8 mouse cellular contexts compared by ENCODE assay signal in genomic region chrX:96097491-96097970, GRCm38 (mm10). TPM values are rescaled to one million over a fixed set of nuclear protein-coding genes. Genes with fewer than 3 reads are reported as not detected.
DNase-seq lines count a peak whose midpoint lies in the region; ATAC-seq lines count a peak whose summit lies in the region.

No protein-coding gene starts in this region.

- peak overlapping the region; percentile 63 for H3K4me2 ChIP-seq in kidney, embryonic 15.5 days
- peak overlapping the region; percentile 72 for H3K4me2 ChIP-seq in hindbrain, embryonic 16.5 days (ENCODE audit: low read length)
- peak overlapping the region; percentile 62 for H3K4me2 ChIP-seq in neural tube, embryonic 13.5 days

- H3K36me3 ChIP-seq in kidney, embryonic 15.5 days: no peaks in the 10 kb centered on the region
- no peaks in the 10 kb centered on the region for H3K36me3 ChIP-seq in hindbrain, embryonic 16.5 days (ENCODE audit: control insufficient read depth, insufficient read depth, low read length)
- H3K36me3 ChIP-seq in neural tube, embryonic 13.5 days: no peaks in the 10 kb centered on the region

- DNase-seq in kidney, postnatal 4 days: no peak
- no peak for DNase-seq in urinary bladder, postnatal 36 days (ENCODE audit: low spot score in 2 of 2)
- DNase-seq in right cerebral cortex, adult 2 months (ENCODE audit: low spot score in 2 of 2): no peak
- no peak for DNase-seq in frontal cortex, postnatal 14 days (ENCODE audit: low spot score in 2 of 2)

- H3K27me3 ChIP-seq in kidney, embryonic 15.5 days: peaks cover 16% of the 10 kb centered on the region; the same call in 1 of the 2 replicates
- H3K27me3 ChIP-seq in hindbrain, embryonic 16.5 days (replicated peaks; ENCODE audit: control insufficient read depth, insufficient read depth, low read length): no peaks in the 10 kb centered on the region
- no peaks in the 10 kb centered on the region; the same call in 1 of the 2 replicates for H3K27me3 ChIP-seq in neural tube, embryonic 13.5 days

- H3K27ac ChIP-seq in kidney, embryonic 15.5 days: 0 out of 2 replicates have a peak overlapping the region, but pooled peaks have one; percentile 32
- H3K27ac ChIP-seq in hindbrain, embryonic 16.5 days (ENCODE audit: low read depth, low read length): no peak overlapping the region
- no peak overlapping the region for H3K27ac ChIP-seq in neural tube, embryonic 13.5 days (replicated peaks)

- H3K4me1 ChIP-seq in kidney, embryonic 15.5 days: no peaks in the 10 kb centered on the region
- H3K4me1 ChIP-seq in hindbrain, embryonic 16.5 days (ENCODE audit: control insufficient read depth, insufficient read depth, low read depth, low read length): no peaks in the 10 kb centered on the region; the same call in 1 of the 2 replicates
- H3K4me1 ChIP-seq in neural tube, embryonic 13.5 days (replicated peaks): no peaks in the 10 kb centered on the region

- 34% methylated on average over 5 of the region's 5 CpGs for whole genome bisulfite sequencing in kidney, embryonic 15.5 days
- 37% methylated on average over 5 of the region's 5 CpGs for WGBS in hindbrain, embryonic 16.5 days
- WGBS in neural tube, embryonic 13.5 days: 38% methylated on average over 5 of the region's 5 CpGs

- ATAC-seq in kidney, embryonic 15.5 days (replicated peaks; ENCODE audit: low FRiP score): no peak
- peak; percentile 13 for ATAC-seq in activated CD4-positive, CD25-positive, alpha-beta regulatory T cell, adult 4 months
- ATAC-seq in hindbrain, embryonic 16.5 days: no peak
- no peak for ATAC-seq in neural tube, embryonic 13.5 days (ENCODE audit: low read depth)

- no peaks in the 10 kb centered on the region for H3K9me3 ChIP-seq in kidney, embryonic 15.5 days (replicated peaks)
- no peaks in the 10 kb centered on the region for H3K9me3 ChIP-seq in hindbrain, embryonic 16.5 days (ENCODE audit: control insufficient read depth, low read length)
- no peaks in the 10 kb centered on the region for H3K9me3 ChIP-seq in neural tube, embryonic 13.5 days

- peak overlapping the region; percentile 61 for H3K4me3 ChIP-seq in kidney, embryonic 15.5 days (replicated peaks)
- no peak overlapping the region; the same call in 1 of the 2 replicates for H3K4me3 ChIP-seq in hindbrain, embryonic 16.5 days (ENCODE audit: low read length)
- H3K4me3 ChIP-seq in neural tube, embryonic 13.5 days: peak overlapping the region; percentile 45

- H3K9ac ChIP-seq in kidney, embryonic 15.5 days: no peak overlapping the region
- H3K9ac ChIP-seq in hindbrain, embryonic 16.5 days (ENCODE audit: low read depth, low read length): no peak overlapping the region
- peak overlapping the region; percentile 60; the same call in 1 of the 2 replicates for H3K9ac ChIP-seq in neural tube, embryonic 13.5 days

RNA-seq across cellular contexts. Expression of gene Msn, which starts 1.7 kb away (rescaled TPM):
- 125 and 132 TPM in 2 replicates for polyA plus RNA-seq in kidney, embryonic 15.5 days (2015; fragmentation: Nextera tagmentation; extraction: Ambion mirVana)
- polyA plus RNA-seq in activated CD4-positive, CD25-positive, alpha-beta regulatory T cell, adult 4 months (2017; shearing (Covaris generic)): 100 to 1,000 TPM; 744 to 801 TPM
- 35.5 and 50.2 TPM in 2 replicates for polyA plus RNA-seq in hindbrain, embryonic 16.5 days (2015; fragmentation: Nextera tagmentation; extraction: Ambion mirVana)
- 62.0 and 62.4 TPM in 2 replicates for polyA plus RNA-seq in neural tube, embryonic 13.5 days (2015; fragmentation: Nextera tagmentation; extraction: Ambion mirVana)
